Mouse (Mus musculus) small intestine, adult 2 months (tissue): Measurements from ENCODE around the gene Lsamp. TPM values are rescaled to one million over a fixed set of nuclear protein-coding genes. Genes with fewer than 3 reads are reported as not detected.

Experiments used
- H3K27ac ChIP-seq: fragments of 200-500 bp; 2 replicates; pipeline ENCODE4 v1.5.1; 2012; ENCODE audit warnings: low read depth, low read length, control low read depth, inconsistent platforms; ENCODE audit not compliant: insufficient read depth
- H3K27me3 ChIP-seq: fragments of 200-500 bp; 2 replicates; pipeline ENCODE4 v1.6.1; 2012; ENCODE audit warnings: mild to moderate bottlenecking, moderate library complexity, low read length, inconsistent platforms; ENCODE audit not compliant: control insufficient read depth, insufficient read depth
- H3K36me3 ChIP-seq: fragments of 200-500 bp; 2 replicates; pipeline ENCODE4 v1.6.1; 2012; ENCODE audit warnings: mild to moderate bottlenecking, low read length, control low read depth, inconsistent platforms; ENCODE audit not compliant: control insufficient read depth, insufficient read depth
- H3K4me1 ChIP-seq: fragments of 200-500 bp; 2 replicates; pipeline ENCODE4 v1.6.1; 2012; ENCODE audit warnings: low read length, inconsistent platforms, mixed read lengths; ENCODE audit not compliant: control insufficient read depth, insufficient read depth, insufficient read length
- H3K4me3 ChIP-seq: fragments of 200-500 bp; 2 replicates; pipeline ENCODE4 v1.5.1; 2012; ENCODE audit warnings: low read depth, mild to moderate bottlenecking, control low read depth, inconsistent platforms, low read length, moderate library complexity
- CTCF ChIP-seq: fragments of 200-500 bp; IDR thresholded peaks from 2 replicates; pipeline ENCODE4 v1.5.1; 2012; ENCODE audit warnings: low read depth, mild to moderate bottlenecking, control low read depth, inconsistent platforms, low read length, moderate library complexity, mixed read lengths; ENCODE audit not compliant: insufficient replicate concordance, insufficient read length; ENCODE audit errors: extremely low read depth
- POLR2A ChIP-seq: fragments of 200-500 bp; IDR thresholded peaks from 2 replicates; pipeline ENCODE4 v1.6.1; 2012; ENCODE audit warnings: low read depth, mild to moderate bottlenecking, control low read depth, inconsistent platforms, low read length, moderate library complexity
- WGBS: fragments of 180-500 bp; shearing (Covaris S2); methylation state at CpG from one replicate; pipeline ENCODE4 v1.1.7; 2018; 5-methylcytosine and 5-hydroxymethylcytosine counted together
- polyA plus RNA-seq: library from polyadenylated mRNA; depleted of rRNA; stranded (reverse); fragments of >200 nt; gene quantifications from 2 replicates; pipeline ENCODE4 v1.2.3, GENCODE M21; 2012

The Lsamp gene
- polyA plus RNA-seq, 1 experiment = 0.08 TPM

- Histone ChIP-seq H3K27me3 (no peaks in the 10 kb centered on the region), H3K27ac (no peak overlapping the region), H3K36me3 (no peaks in the 10 kb centered on the region), H3K4me3 (no peak overlapping the region), H3K4me1 (no peaks in the 10 kb centered on the region)
- TF ChIP-seq CTCF (no peak), POLR2A (no peak)
- 82% methylated on average over 6 of the region's 6 CpGs for WGBS
Observed at GRCm38 (mm10) chr16:41871917-41872593, 1887.9 kb downstream of the Lsamp start.

- WGBS = 47% methylated on average over 16 of the region's 16 CpGs
- H3K27ac ChIP-seq = no peak overlapping the region
Observed at GRCm38 (mm10) chr16:41888546-41889165, 1904.5 kb downstream of the Lsamp start.

GRCm38 (mm10) chr16:41900783-41901182 lies 1916.6 kb downstream of the Lsamp start:
- TF ChIP-seq CTCF (no peak), POLR2A (no peak)
- Histone ChIP-seq H3K27me3 (no peaks in the 10 kb centered on the region), H3K36me3 (no peaks in the 10 kb centered on the region), H3K27ac (no peak overlapping the region), H3K4me1 (no peaks in the 10 kb centered on the region), H3K4me3 (no peak overlapping the region)
- 47% methylated on average over 2 of the region's 2 CpGs for WGBS

More at GRCm38 (mm10) chr16:41888546-41889165, 1904.5 kb downstream of the Lsamp start:
- Histone ChIP-seq H3K4me3 (no peak overlapping the region), H3K36me3 (no peaks in the 10 kb centered on the region), H3K4me1 (no peaks in the 10 kb centered on the region), H3K27me3 (no peaks in the 10 kb centered on the region)
- TF ChIP-seq POLR2A = no peak
- no peak for TF ChIP-seq CTCF

DNA sequence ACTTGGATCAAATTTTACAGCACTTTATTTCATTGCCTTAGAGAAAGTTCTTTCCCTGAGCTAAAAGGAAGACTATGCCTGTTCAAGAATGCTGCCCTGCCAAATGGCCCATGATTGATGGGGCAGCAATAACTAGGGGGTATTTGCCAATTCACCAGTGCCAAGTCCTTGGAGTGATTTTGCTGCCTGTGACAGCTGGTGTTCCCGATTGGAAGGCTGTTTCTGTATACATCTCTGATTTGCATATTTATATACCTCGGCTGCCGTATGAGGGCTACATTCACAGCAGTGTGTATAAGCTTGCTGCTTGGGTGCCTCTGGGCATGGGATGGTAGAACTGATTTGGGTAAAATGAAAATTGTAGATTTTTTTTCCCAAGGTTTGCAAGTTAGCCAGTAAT lies 1919.5 kb downstream of the Lsamp start:
- Histone ChIP-seq H3K27ac (no peak overlapping the region), H3K36me3 (no peaks in the 10 kb centered on the region), H3K4me1 (no peaks in the 10 kb centered on the region), H3K4me3 (no peak overlapping the region), H3K27me3 (no peaks in the 10 kb centered on the region)
- WGBS = 71% methylated on average over 3 of the region's 3 CpGs
- no peak for TF ChIP-seq CTCF
- TF ChIP-seq POLR2A = no peak

DNA sequence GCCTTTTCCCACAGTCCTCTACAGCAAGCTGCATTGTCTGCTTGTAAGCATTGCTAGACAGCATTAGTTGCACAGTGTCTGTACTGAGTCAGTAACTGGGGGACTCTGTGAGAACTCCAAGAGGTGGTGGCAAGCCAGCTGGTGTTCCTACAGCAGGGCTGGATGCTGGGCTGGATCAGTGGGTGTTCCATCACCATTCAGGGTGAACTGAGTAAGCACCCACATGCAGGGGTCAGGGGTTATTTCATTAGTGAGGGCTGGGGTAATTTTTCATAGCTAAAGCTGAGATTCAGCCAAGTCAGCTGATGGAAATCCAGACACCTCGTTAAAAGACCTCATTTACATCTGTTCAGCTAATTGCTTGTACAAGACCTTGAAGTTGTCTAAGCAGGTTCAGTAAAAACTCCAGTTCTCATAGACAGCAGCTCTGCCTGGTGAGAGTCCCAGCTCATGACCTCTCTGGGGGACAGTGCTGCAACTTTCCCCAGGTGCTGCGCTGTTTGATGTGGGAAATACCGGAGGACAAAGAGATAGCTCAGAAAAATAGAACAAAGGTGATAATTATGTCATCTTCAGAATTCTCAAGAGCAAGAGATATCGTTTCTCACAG lies 1928.5 kb downstream of the Lsamp start:
- Histone ChIP-seq H3K27ac (no peak overlapping the region), H3K36me3 (no peaks in the 10 kb centered on the region), H3K4me3 (no peak overlapping the region), H3K4me1 (no peaks in the 10 kb centered on the region), H3K27me3 (no peaks in the 10 kb centered on the region)
- TF ChIP-seq POLR2A (no peak), CTCF (no peak)
- 67% methylated on average over 4 of the region's 4 CpGs for WGBS

- TF ChIP-seq CTCF = no peak
- no peak for TF ChIP-seq POLR2A
- 84% methylated on average over 4 of the region's 4 CpGs for WGBS
- Histone ChIP-seq H3K4me1 (no peaks in the 10 kb centered on the region), H3K27ac (no peak overlapping the region), H3K4me3 (no peak overlapping the region), H3K27me3 (no peaks in the 10 kb centered on the region), H3K36me3 (no peaks in the 10 kb centered on the region)
Observed at GRCm38 (mm10) chr16:41913346-41913745, 1929.2 kb downstream of the Lsamp start.

- Histone ChIP-seq H3K36me3 (no peaks in the 10 kb centered on the region), H3K4me3 (no peak overlapping the region), H3K27ac (no peak overlapping the region), H3K4me1 (no peaks in the 10 kb centered on the region), H3K27me3 (no peaks in the 10 kb centered on the region)
- WGBS = 85% methylated on average over 3 of the region's 3 CpGs
- no peak for TF ChIP-seq POLR2A
- TF ChIP-seq CTCF = no peak
Observed at GRCm38 (mm10) chr16:41916342-41916741, 1932.2 kb downstream of the Lsamp start.
